Mouse (Mus musculus): ENCODE measurements around the gene N6amt1. TPM values are rescaled to one million over a fixed set of nuclear protein-coding genes. Genes with fewer than 3 reads are reported as not detected.

N6amt1 gene
- total RNA-seq, 1 experiment, result 9.3 TPM

- DNase-seq (ENCODE audit: low read depth, low spot score), result no peak
- in situ Hi-C loops (cut with MboI; ENCODE audit: low sequenced_read_pairs in 2 of 2, unreplicated experiment in 2 of 2), result no loop called here
- H3K36me3 ChIP-seq (ENCODE audit: control insufficient read depth, insufficient read depth, low read length, poor library complexity, severe bottlenecking), result peaks cover 12% of the 10 kb centered on the region
These were observed 10.2 kb downstream of the N6amt1 start for GRCm38 (mm10) chr16:87364231-87364630.

GRCm38 (mm10) chr16:87366035-87366434 lies 12.1 kb downstream of the N6amt1 start:
- in situ Hi-C loops (cut with MboI; ENCODE audit: low sequenced_read_pairs in 2 of 2, unreplicated experiment in 2 of 2), result no loop called here
- Histone ChIP-seq H3K4me3 (ENCODE audit: insufficient read depth in 1 of 2, low read depth in 1 of 2, low read length in 2 of 2, poor library complexity in 1 of 2, severe bottlenecking in 1 of 2) (no peak overlapping the region), H3K9ac (ENCODE audit: insufficient read depth, low read depth, low read length, poor library complexity, severe bottlenecking) (no peak overlapping the region), H3K4me1 (ENCODE audit: control insufficient read depth in 2 of 2, insufficient read depth in 2 of 2, low read length in 2 of 2, poor library complexity in 1 of 2) (peaks cover 0 to 4% of the 10 kb centered on the region in 2 experiments; a peak in 1 of 4 replicates), H3K9me3 (ENCODE audit: control insufficient read depth, insufficient read depth, low read depth, low read length) (no peaks in the 10 kb centered on the region), H3K36me3 (ENCODE audit: control insufficient read depth, insufficient read depth, low read length, poor library complexity, severe bottlenecking) (peaks cover 12% of the 10 kb centered on the region), H3K27ac (ENCODE audit: insufficient read depth, low read depth, low read length, poor library complexity, severe bottlenecking) (no peak overlapping the region)
- no peak for TF ChIP-seq CHD2 (IDR thresholded peaks at IDR 0.05; ENCODE audit: low read depth, low read length)
- no peak for TF ChIP-seq MAFK (IDR thresholded peaks at IDR 0.05; ENCODE audit: insufficient read depth, low read depth, low read length)
- TF ChIP-seq ZNF384 (IDR thresholded peaks at IDR 0.05; ENCODE audit: low read depth, low read length), result no peak
- no peak for TF ChIP-seq HCFC1 (IDR thresholded peaks at IDR 0.05; ENCODE audit: borderline replicate concordance, insufficient read depth, low read length)
- DNase-seq (ENCODE audit: low read depth, low spot score), result no peak

More at GRCm38 (mm10) chr16:87364231-87364630, 10.2 kb downstream of the N6amt1 start:
- no peak overlapping the region for H3K9ac ChIP-seq (ENCODE audit: insufficient read depth, low read depth, low read length, poor library complexity, severe bottlenecking)
- H3K4me1 ChIP-seq (ENCODE audit: control insufficient read depth in 2 of 2, insufficient read depth in 2 of 2, low read length in 2 of 2, poor library complexity in 1 of 2), result peaks cover 0 to 4% of the 10 kb centered on the region in 2 experiments; a peak in 1 of 4 replicates
- no peak for TF ChIP-seq ZC3H11A (IDR thresholded peaks at IDR 0.05; ENCODE audit: borderline replicate concordance, low read depth, low read length)
- TF ChIP-seq ZNF384 (IDR thresholded peaks at IDR 0.05; ENCODE audit: low read depth, low read length), result no peak
- TF ChIP-seq CHD2 (IDR thresholded peaks at IDR 0.05; ENCODE audit: low read depth, low read length), result no peak
- TF ChIP-seq MAFK (IDR thresholded peaks at IDR 0.05; ENCODE audit: insufficient read depth, low read depth, low read length), result no peak
- TF ChIP-seq HCFC1 (IDR thresholded peaks at IDR 0.05; ENCODE audit: borderline replicate concordance, insufficient read depth, low read length), result no peak
- H3K4me3 ChIP-seq (ENCODE audit: insufficient read depth in 1 of 2, low read depth in 1 of 2, low read length in 2 of 2, poor library complexity in 1 of 2, severe bottlenecking in 1 of 2), result no peak overlapping the region
- no peaks in the 10 kb centered on the region for H3K9me3 ChIP-seq (ENCODE audit: control insufficient read depth, insufficient read depth, low read depth, low read length)
- H3K27ac ChIP-seq (ENCODE audit: insufficient read depth, low read depth, low read length, poor library complexity, severe bottlenecking), result no peak overlapping the region

GRCm38 (mm10) chr16:87366445-87366844 lies 12.5 kb downstream of the N6amt1 start:
- 0 out of 2 replicates have a peak, but pooled peaks cover 2% of the 10 kb centered on the region for H3K9me3 ChIP-seq (ENCODE audit: control insufficient read depth, insufficient read depth, low read depth, low read length)
- H3K4me1 ChIP-seq (ENCODE audit: control insufficient read depth in 2 of 2, insufficient read depth in 2 of 2, low read length in 2 of 2, poor library complexity in 1 of 2), result peaks cover 0 to 4% of the 10 kb centered on the region in 2 experiments; a peak in 1 of 4 replicates
- H3K4me3 ChIP-seq (ENCODE audit: insufficient read depth in 1 of 2, low read depth in 1 of 2, low read length in 2 of 2, poor library complexity in 1 of 2, severe bottlenecking in 1 of 2), result no peak overlapping the region
- no peak overlapping the region for H3K27ac ChIP-seq (ENCODE audit: insufficient read depth, low read depth, low read length, poor library complexity, severe bottlenecking)
- no peak for DNase-seq (ENCODE audit: low read depth, low spot score)
- TF ChIP-seq ZC3H11A (IDR thresholded peaks at IDR 0.05; ENCODE audit: borderline replicate concordance, low read depth, low read length) (no peak), HCFC1 (IDR thresholded peaks at IDR 0.05; ENCODE audit: borderline replicate concordance, insufficient read depth, low read length) (no peak), CHD2 (IDR thresholded peaks at IDR 0.05; ENCODE audit: low read depth, low read length) (no peak), MAFK (IDR thresholded peaks at IDR 0.05; ENCODE audit: insufficient read depth, low read depth, low read length) (no peak), ZNF384 (IDR thresholded peaks at IDR 0.05; ENCODE audit: low read depth, low read length) (no peak)
- in situ Hi-C loops (cut with MboI; ENCODE audit: low sequenced_read_pairs in 2 of 2, unreplicated experiment in 2 of 2), result no loop called here
- no peak overlapping the region for H3K9ac ChIP-seq (ENCODE audit: insufficient read depth, low read depth, low read length, poor library complexity, severe bottlenecking)
- H3K36me3 ChIP-seq (ENCODE audit: control insufficient read depth, insufficient read depth, low read length, poor library complexity, severe bottlenecking), result peaks cover 12% of the 10 kb centered on the region

GRCm38 (mm10) chr16:87382996-87383395 lies 29.0 kb downstream of the N6amt1 start:
- in situ Hi-C loops (cut with MboI; ENCODE audit: low sequenced_read_pairs in 2 of 2, unreplicated experiment in 2 of 2), result no loop called here
- no peak for DNase-seq (ENCODE audit: low read depth, low spot score)
- no peak overlapping the region for H3K27ac ChIP-seq (ENCODE audit: insufficient read depth, low read depth, low read length, poor library complexity, severe bottlenecking)
- H3K9ac ChIP-seq (ENCODE audit: insufficient read depth, low read depth, low read length, poor library complexity, severe bottlenecking), result no peak overlapping the region
- H3K9me3 ChIP-seq (ENCODE audit: control insufficient read depth, insufficient read depth, low read depth, low read length), result no peaks in the 10 kb centered on the region
- no peak for TF ChIP-seq MAFK (IDR thresholded peaks at IDR 0.05; ENCODE audit: insufficient read depth, low read depth, low read length)
- no peak for TF ChIP-seq ZNF384 (IDR thresholded peaks at IDR 0.05; ENCODE audit: low read depth, low read length)
- TF ChIP-seq HCFC1 (IDR thresholded peaks at IDR 0.05; ENCODE audit: borderline replicate concordance, insufficient read depth, low read length), result no peak
- TF ChIP-seq ZC3H11A (IDR thresholded peaks at IDR 0.05; ENCODE audit: borderline replicate concordance, low read depth, low read length), result no peak
- TF ChIP-seq CHD2 (IDR thresholded peaks at IDR 0.05; ENCODE audit: low read depth, low read length), result no peak
- H3K4me1 ChIP-seq (ENCODE audit: control insufficient read depth in 2 of 2, insufficient read depth in 2 of 2, low read length in 2 of 2, poor library complexity in 1 of 2), result no peaks in the 10 kb centered on the region; a peak in 1 of 4 replicates
- peaks cover 24% of the 10 kb centered on the region for H3K36me3 ChIP-seq (ENCODE audit: control insufficient read depth, insufficient read depth, low read length, poor library complexity, severe bottlenecking)
- no peak overlapping the region for H3K4me3 ChIP-seq (ENCODE audit: insufficient read depth in 1 of 2, low read depth in 1 of 2, low read length in 2 of 2, poor library complexity in 1 of 2, severe bottlenecking in 1 of 2)

GRCm38 (mm10) chr16:87384366-87384765 lies 30.4 kb downstream of the N6amt1 start:
- H3K36me3 ChIP-seq (ENCODE audit: control insufficient read depth, insufficient read depth, low read length, poor library complexity, severe bottlenecking), result peaks cover 23% of the 10 kb centered on the region

More at GRCm38 (mm10) chr16:87384366-87384765, 30.4 kb downstream of the N6amt1 start:
- H3K4me1 ChIP-seq (ENCODE audit: control insufficient read depth in 2 of 2, insufficient read depth in 2 of 2, low read length in 2 of 2, poor library complexity in 1 of 2), result no peaks in the 10 kb centered on the region; a peak in 1 of 4 replicates
- H3K9me3 ChIP-seq (ENCODE audit: control insufficient read depth, insufficient read depth, low read depth, low read length), result no peaks in the 10 kb centered on the region
- no peak overlapping the region for H3K9ac ChIP-seq (ENCODE audit: insufficient read depth, low read depth, low read length, poor library complexity, severe bottlenecking)
- no peak overlapping the region for H3K4me3 ChIP-seq (ENCODE audit: insufficient read depth in 1 of 2, low read depth in 1 of 2, low read length in 2 of 2, poor library complexity in 1 of 2, severe bottlenecking in 1 of 2)
- no peak for DNase-seq (ENCODE audit: low read depth, low spot score)
- no peak overlapping the region for H3K27ac ChIP-seq (ENCODE audit: insufficient read depth, low read depth, low read length, poor library complexity, severe bottlenecking)
- TF ChIP-seq CHD2 (IDR thresholded peaks at IDR 0.05; ENCODE audit: low read depth, low read length), result no peak
- no peak for TF ChIP-seq MAFK (IDR thresholded peaks at IDR 0.05; ENCODE audit: insufficient read depth, low read depth, low read length)
- in situ Hi-C loops (cut with MboI; ENCODE audit: low sequenced_read_pairs in 2 of 2, unreplicated experiment in 2 of 2), result no loop called here
